Mouse (Mus musculus) T-helper 17 cell (primary cell): ENCODE results near the gene Efhc1.

Source experiments
- in situ Hi-C, 2 experiments: fragments of 300-600 bp; cut with MboI, MseI; formaldehyde crosslinking; loops; 1 replicate in 1 of 2; 2 replicates in 1 of 2; pipeline ENCODE4 v1.15.1; 2025; ENCODE audit warnings: high pct_unique_total_duplicates in 2 of 2

Gene Efhc1

GRCm38 (mm10) chr1:20941857-20942256 lies 9.6 kb upstream of the Efhc1 start:
- in situ Hi-C loops = loop anchor here (5.0 to 25.0 kb wide), 2 partner anchors 155 to 1320 kb away; no protein-coding TSS in a partner anchor

- in situ Hi-C loops = loop anchor here (5.0 to 25.0 kb wide), 2 partner anchors 154 to 1319 kb away; no protein-coding TSS in a partner anchor
Observed at GRCm38 (mm10) chr1:20943016-20943415, 8.4 kb upstream of the Efhc1 start.

- in situ Hi-C loops = no loop called here
Observed at GRCm38 (mm10) chr1:20951799-20952198, 373 bp downstream of the Efhc1 start.

- in situ Hi-C loops = no loop called here
Observed at GRCm38 (mm10) chr1:20954876-20955275, 3.5 kb downstream of the Efhc1 start.

- in situ Hi-C loops = no loop called here
Observed at GRCm38 (mm10) chr1:20969642-20970041, 18.2 kb downstream of the Efhc1 start.

GRCm38 (mm10) chr1:20973389-20973788 lies 22.0 kb downstream of the Efhc1 start:
- in situ Hi-C loops = no loop called here

- in situ Hi-C loops = no loop called here
Observed at GRCm38 (mm10) chr1:20974341-20975135, 23.1 kb downstream of the Efhc1 start.

GRCm38 (mm10) chr1:20980553-20980952 lies 29.1 kb downstream of the Efhc1 start:
- in situ Hi-C loops = no loop called here

GRCm38 (mm10) chr1:20981764-20982163 lies 30.3 kb downstream of the Efhc1 start:
- in situ Hi-C loops = no loop called here

- in situ Hi-C loops = no loop called here
Observed at GRCm38 (mm10) chr1:20984103-20984502, 32.7 kb downstream of the Efhc1 start.

GRCm38 (mm10) chr1:20984582-20984981 lies 33.2 kb downstream of the Efhc1 start:
- in situ Hi-C loops = no loop called here

- in situ Hi-C loops = no loop called here
Observed at GRCm38 (mm10) chr1:20986378-20987056, 35.1 kb downstream of the Efhc1 start.

GRCm38 (mm10) chr1:20989461-20990083 lies 38.1 kb downstream of the Efhc1 start:
- in situ Hi-C loops = no loop called here

- in situ Hi-C loops = no loop called here
Observed at GRCm38 (mm10) chr1:20993690-20994089, 42.3 kb downstream of the Efhc1 start.

- in situ Hi-C loops = no loop called here
Observed at GRCm38 (mm10) chr1:20994338-20994737, 42.9 kb downstream of the Efhc1 start.

- in situ Hi-C loops = no loop called here
Observed at GRCm38 (mm10) chr1:20995331-20995986, 44.0 kb downstream of the Efhc1 start.

GRCm38 (mm10) chr1:20996603-20997327 lies 45.3 kb downstream of the Efhc1 start:
- in situ Hi-C loops = no loop called here

GRCm38 (mm10) chr1:20997328-20997689 lies 45.9 kb downstream of the Efhc1 start:
- in situ Hi-C loops = no loop called here

GRCm38 (mm10) chr1:20997881-20998389 lies 46.5 kb downstream of the Efhc1 start:
- in situ Hi-C loops = no loop called here

- in situ Hi-C loops = no loop called here
Observed at GRCm38 (mm10) chr1:21002246-21003142, 51.1 kb downstream of the Efhc1 start.
